Mouse (Mus musculus): ENCODE measurements at regions not wholly inside any gene's neighbourhood (a gene's known extent, or its start where the extent isn't known, plus 50 kb on each side); places are given as distances from the start of the nearest gene placed in this dataset.
"Not testable (repeated sequence)": the region's sequence is repeated elsewhere in the genome, so short reads cannot be mapped to it uniquely, and the experiment has no call there.

DNA sequence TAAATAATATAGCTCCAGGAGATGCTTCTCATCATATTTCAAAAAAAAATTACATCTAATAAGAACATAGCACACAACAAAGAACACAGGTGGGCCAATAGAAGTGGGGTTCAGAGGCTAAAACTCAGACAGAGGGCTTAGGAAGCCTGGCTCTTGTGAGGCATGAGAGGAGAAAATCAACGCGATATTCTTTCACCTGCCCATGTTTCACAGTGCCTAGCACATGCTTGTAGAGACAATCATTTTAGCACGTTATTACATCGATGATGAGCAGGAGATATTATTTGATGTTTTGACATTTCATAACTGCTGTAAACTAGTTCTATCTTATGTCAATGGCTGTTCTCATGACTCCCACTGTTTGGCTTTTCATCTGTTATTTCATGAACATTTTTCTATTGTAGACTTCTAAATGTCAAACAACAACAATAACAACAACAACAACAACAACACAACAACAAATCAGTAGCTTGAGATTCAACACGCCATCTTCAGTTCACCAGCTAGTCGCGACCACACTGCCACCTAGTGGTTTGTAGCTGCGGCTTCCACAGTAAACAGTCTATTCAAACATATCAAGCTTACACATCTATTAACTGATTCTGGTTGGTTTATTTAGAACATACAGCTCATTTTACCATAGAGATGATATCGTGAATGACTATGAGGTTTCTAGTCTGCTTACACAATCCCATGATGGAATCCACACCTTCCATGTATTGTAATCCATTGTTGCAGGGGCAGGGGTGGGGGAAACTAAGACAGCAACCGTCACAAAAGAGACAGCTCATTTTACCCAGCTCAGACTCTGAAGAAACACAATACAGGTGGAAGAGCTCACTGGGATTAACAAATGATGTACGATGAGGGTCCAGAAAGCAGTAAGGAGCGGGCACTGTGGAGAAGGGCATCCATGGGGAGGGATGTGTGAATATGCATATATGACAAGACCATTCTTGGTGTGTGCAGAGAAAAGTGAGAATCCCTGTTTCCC, 60.5 kb upstream of the Tmem200a start:
- no peak overlapping the region for H3K4me3 ChIP-seq (ENCODE audit: low read depth, low read length)
- no peaks in the 10 kb centered on the region for H3K9me3 ChIP-seq (ENCODE audit: control insufficient read depth, low read length)
- DNase-seq (ENCODE audit: low spot score) (peak; percentile 75), ATAC-seq (replicated peaks; ENCODE audit: low FRiP score, low TSS enrichment, low read depth) (0 out of 2 replicates have a peak, but pooled peaks have one; percentile 58)
- no peak overlapping the region for H3K9ac ChIP-seq (ENCODE audit: low read length)
- no peaks in the 10 kb centered on the region for H3K4me1 ChIP-seq (replicated peaks; ENCODE audit: control insufficient read depth, insufficient read depth, low read length)
- no peak overlapping the region for H3K4me2 ChIP-seq (ENCODE audit: low read length)
- no peaks in the 10 kb centered on the region for H3K36me3 ChIP-seq (ENCODE audit: control insufficient read depth, insufficient read depth, low read length)
- H3K27ac ChIP-seq (ENCODE audit: low read depth), result no peak overlapping the region
- no peaks in the 10 kb centered on the region for H3K27me3 ChIP-seq (replicated peaks; ENCODE audit: control insufficient read depth, insufficient read depth, low read length)
- WGBS, result 35% methylated on average over 12 of the region's 12 CpGs

DNA sequence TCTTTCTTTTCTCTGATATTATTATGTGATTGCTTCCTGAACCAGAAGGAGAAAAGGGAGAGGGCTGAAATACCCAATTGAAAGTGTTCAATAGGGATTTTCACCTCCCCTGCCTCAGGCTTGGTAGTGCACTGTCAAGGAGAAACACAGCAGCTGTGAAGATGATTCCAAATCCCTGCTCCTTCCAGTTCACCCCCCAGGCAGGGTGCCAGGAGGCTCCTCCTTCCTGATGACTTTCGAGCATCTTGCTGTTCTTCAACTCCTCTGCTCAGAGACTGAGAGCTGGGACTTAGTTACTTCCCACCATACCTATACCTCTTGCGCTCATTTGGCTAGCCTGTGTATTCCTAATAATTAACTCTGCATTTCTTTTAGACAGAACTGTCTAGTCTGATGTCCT, 73.7 kb upstream of the Tmem200a start:
- no peaks in the 10 kb centered on the region for H3K4me1 ChIP-seq (replicated peaks; ENCODE audit: control insufficient read depth, insufficient read depth, low read length)
- ATAC-seq (replicated peaks; ENCODE audit: low FRiP score, low TSS enrichment, low read depth), result no peak
- WGBS, result 55% methylated on average over 2 of the region's 2 CpGs

DNA sequence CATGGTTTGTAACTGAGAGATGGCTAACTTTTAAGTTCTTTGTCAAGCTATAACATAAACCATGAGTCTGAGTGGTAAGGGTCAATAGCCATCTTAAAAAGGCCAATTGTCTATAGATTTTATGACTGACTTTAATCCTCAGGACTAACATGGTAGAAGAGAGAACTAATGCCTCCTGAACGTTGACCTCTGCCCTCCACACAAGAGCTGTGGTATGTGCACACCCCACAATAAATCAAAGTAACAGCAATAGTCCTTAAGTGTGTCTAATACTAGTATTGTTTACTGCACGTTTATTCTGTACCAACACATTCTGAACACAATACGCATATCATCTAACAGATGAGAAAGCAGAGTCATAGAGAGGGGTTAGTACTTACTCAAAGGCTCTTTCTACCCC, 70.7 kb upstream of the Samd3 start:
- ATAC-seq (replicated peaks; ENCODE audit: low FRiP score, low TSS enrichment, low read depth), result no peak

More for the DNA sequence above, 73.7 kb upstream of the Tmem200a start:
- H3K9ac ChIP-seq (ENCODE audit: low read length), result no peak overlapping the region
- no peak overlapping the region for H3K4me3 ChIP-seq (ENCODE audit: low read depth, low read length)
- no peaks in the 10 kb centered on the region for H3K9me3 ChIP-seq (ENCODE audit: control insufficient read depth, low read length)
- DNase-seq (ENCODE audit: low spot score), result no peak
- H3K4me2 ChIP-seq (ENCODE audit: low read length), result no peak overlapping the region
- H3K27ac ChIP-seq (ENCODE audit: low read depth), result no peak overlapping the region
- no peaks in the 10 kb centered on the region for H3K36me3 ChIP-seq (ENCODE audit: control insufficient read depth, insufficient read depth, low read length)
- H3K27me3 ChIP-seq (replicated peaks; ENCODE audit: control insufficient read depth, insufficient read depth, low read length), result no peaks in the 10 kb centered on the region

DNA sequence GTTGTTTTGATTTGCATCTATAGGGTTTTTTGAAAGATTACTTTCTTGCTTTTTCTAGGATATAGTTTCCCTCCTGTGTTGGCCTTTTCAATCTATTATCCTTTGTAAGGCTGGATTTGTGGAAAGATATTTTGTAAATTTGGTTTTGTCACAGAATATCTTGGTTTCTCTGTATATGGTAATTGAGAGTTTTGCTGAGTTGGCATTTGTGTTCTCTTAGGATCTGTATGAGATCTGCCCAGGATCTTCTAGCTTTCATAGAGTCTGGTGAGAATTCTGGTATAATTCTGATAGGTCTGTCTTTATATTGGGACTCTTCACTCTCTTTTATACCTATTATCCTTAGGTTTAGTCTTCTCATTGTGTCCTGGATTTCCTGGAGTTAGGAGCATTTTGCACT, 68.4 kb upstream of the Samd3 start:
- not testable (repeated sequence) for H3K9ac ChIP-seq (ENCODE audit: low read length); DNase-seq (ENCODE audit: low spot score); H3K4me2 ChIP-seq (ENCODE audit: low read length); H3K4me3 ChIP-seq (ENCODE audit: low read depth, low read length); H3K27me3 ChIP-seq (replicated peaks; ENCODE audit: control insufficient read depth, insufficient read depth, low read length); ATAC-seq (replicated peaks; ENCODE audit: low FRiP score, low TSS enrichment, low read depth); H3K4me1 ChIP-seq (replicated peaks; ENCODE audit: control insufficient read depth, insufficient read depth, low read length); H3K9me3 ChIP-seq (ENCODE audit: control insufficient read depth, low read length); H3K27ac ChIP-seq (ENCODE audit: low read depth); H3K36me3 ChIP-seq (ENCODE audit: control insufficient read depth, insufficient read depth, low read length)

More for the DNA sequence above, 70.7 kb upstream of the Samd3 start:
- Histone ChIP-seq H3K9ac (ENCODE audit: low read length) (no peak overlapping the region), H3K27ac (ENCODE audit: low read depth) (no peak overlapping the region), H3K36me3 (ENCODE audit: control insufficient read depth, insufficient read depth, low read length) (no peaks in the 10 kb centered on the region), H3K4me1 (replicated peaks; ENCODE audit: control insufficient read depth, insufficient read depth, low read length) (no peaks in the 10 kb centered on the region), H3K9me3 (ENCODE audit: control insufficient read depth, low read length) (no peaks in the 10 kb centered on the region), H3K4me3 (ENCODE audit: low read depth, low read length) (no peak overlapping the region), H3K4me2 (ENCODE audit: low read length) (no peak overlapping the region), H3K27me3 (replicated peaks; ENCODE audit: control insufficient read depth, insufficient read depth, low read length) (no peaks in the 10 kb centered on the region)
- 15% methylated on average over 3 of the region's 3 CpGs for WGBS
- no peak for DNase-seq (ENCODE audit: low spot score)

DNA sequence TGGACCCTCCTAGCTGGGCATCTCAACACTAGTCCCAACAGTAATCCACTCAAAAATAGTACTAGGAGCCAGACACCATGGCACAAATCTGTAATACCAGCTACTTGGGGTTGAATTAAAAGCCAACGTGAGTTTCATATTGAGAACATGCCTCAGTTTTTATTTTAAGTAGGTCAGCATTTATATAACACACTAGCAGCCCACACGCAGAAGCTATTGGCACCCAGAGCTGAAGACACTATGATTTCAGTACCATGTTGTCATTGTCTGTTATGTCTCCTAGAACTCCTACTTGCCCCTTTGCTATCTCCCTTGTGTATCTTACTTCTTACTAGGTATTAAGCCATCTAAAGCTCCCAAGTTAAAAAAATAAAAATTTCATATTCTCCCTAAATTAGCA, 65.0 kb upstream of the Samd3 start:
- Histone ChIP-seq H3K27ac (ENCODE audit: low read depth) (no peak overlapping the region), H3K4me3 (ENCODE audit: low read depth, low read length) (no peak overlapping the region), H3K4me1 (replicated peaks; ENCODE audit: control insufficient read depth, insufficient read depth, low read length) (no peaks in the 10 kb centered on the region), H3K27me3 (replicated peaks; ENCODE audit: control insufficient read depth, insufficient read depth, low read length) (no peaks in the 10 kb centered on the region), H3K4me2 (ENCODE audit: low read length) (no peak overlapping the region), H3K36me3 (ENCODE audit: control insufficient read depth, insufficient read depth, low read length) (no peaks in the 10 kb centered on the region), H3K9ac (ENCODE audit: low read length) (no peak overlapping the region), H3K9me3 (ENCODE audit: control insufficient read depth, low read length) (no peaks in the 10 kb centered on the region)
- 82% methylated on average over 2 of the region's 2 CpGs for WGBS
- DNase-seq (ENCODE audit: low spot score) (no peak), ATAC-seq (replicated peaks; ENCODE audit: low FRiP score, low TSS enrichment, low read depth) (no peak)

DNA sequence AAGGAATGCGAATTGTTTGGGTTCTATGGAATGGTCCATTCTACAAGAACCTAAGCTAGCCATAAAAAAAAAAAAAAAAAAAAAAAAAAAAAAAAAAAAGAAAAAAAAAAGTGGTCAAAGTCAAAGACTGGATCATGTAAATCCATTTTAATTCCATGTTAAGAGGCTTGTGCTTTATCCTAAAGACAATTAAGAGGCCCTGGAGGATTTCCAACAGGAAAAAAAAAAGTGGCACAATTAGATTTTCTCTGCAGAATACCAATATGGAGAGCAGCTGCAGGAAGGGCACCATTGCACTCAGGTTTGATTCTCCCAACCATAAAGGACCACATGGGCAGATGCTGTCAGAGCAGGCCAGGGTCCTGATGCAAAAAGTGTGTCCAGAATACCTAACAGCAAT, 51.9 kb upstream of the Samd3 start:
- no peak overlapping the region for H3K9ac ChIP-seq (ENCODE audit: low read length)
- no peak overlapping the region for H3K27ac ChIP-seq (ENCODE audit: low read depth)
- H3K4me3 ChIP-seq (ENCODE audit: low read depth, low read length), result no peak overlapping the region
- no peak overlapping the region for H3K4me2 ChIP-seq (ENCODE audit: low read length)
- ATAC-seq (replicated peaks; ENCODE audit: low FRiP score, low TSS enrichment, low read depth), result no peak
- H3K9me3 ChIP-seq (ENCODE audit: control insufficient read depth, low read length), result no peaks in the 10 kb centered on the region
- no peaks in the 10 kb centered on the region for H3K27me3 ChIP-seq (replicated peaks; ENCODE audit: control insufficient read depth, insufficient read depth, low read length)
- 88% methylated on average over 1 of the region's 1 CpGs for WGBS
- no peaks in the 10 kb centered on the region for H3K4me1 ChIP-seq (replicated peaks; ENCODE audit: control insufficient read depth, insufficient read depth, low read length)
- no peak for DNase-seq (ENCODE audit: low spot score)
- H3K36me3 ChIP-seq (ENCODE audit: control insufficient read depth, insufficient read depth, low read length), result no peaks in the 10 kb centered on the region

DNA sequence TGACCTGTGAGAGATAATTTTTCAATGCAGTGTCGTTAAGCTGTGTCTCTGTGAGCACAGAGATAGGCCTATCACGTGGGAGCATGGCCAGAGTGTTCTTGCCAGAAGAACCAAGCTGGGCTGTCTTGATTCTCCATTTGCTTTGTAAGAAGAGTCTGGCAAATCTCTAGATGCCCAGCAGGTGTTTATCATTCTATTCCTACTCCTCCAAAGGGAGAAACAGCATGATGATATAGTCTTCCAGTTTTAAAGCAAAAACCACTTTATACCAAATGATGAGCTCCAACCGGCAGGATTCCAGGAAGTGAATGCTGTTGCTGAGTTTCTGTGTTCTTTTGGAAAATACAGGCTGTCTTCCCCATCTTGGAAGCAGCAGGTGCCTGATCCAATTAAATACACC, 51.2 kb upstream of the Samd3 start:
- no peaks in the 10 kb centered on the region for H3K4me1 ChIP-seq (replicated peaks; ENCODE audit: control insufficient read depth, insufficient read depth, low read length)
- DNase-seq (ENCODE audit: low spot score) (no peak), ATAC-seq (replicated peaks; ENCODE audit: low FRiP score, low TSS enrichment, low read depth) (no peak)
- H3K27me3 ChIP-seq (replicated peaks; ENCODE audit: control insufficient read depth, insufficient read depth, low read length), result no peaks in the 10 kb centered on the region
- H3K4me2 ChIP-seq (ENCODE audit: low read length), result no peak overlapping the region
- no peaks in the 10 kb centered on the region for H3K9me3 ChIP-seq (ENCODE audit: control insufficient read depth, low read length)
- no peaks in the 10 kb centered on the region for H3K36me3 ChIP-seq (ENCODE audit: control insufficient read depth, insufficient read depth, low read length)
- H3K27ac ChIP-seq (ENCODE audit: low read depth), result no peak overlapping the region
- H3K4me3 ChIP-seq (ENCODE audit: low read depth, low read length), result no peak overlapping the region
- H3K9ac ChIP-seq (ENCODE audit: low read length), result no peak overlapping the region
- WGBS, result 69% methylated on average over 3 of the region's 3 CpGs
